Mouse (Mus musculus) lung, embryonic 16.5 days (tissue): ENCODE data around the gene Tgfbr2. TPM values are rescaled to one million over a fixed set of nuclear protein-coding genes. Genes with fewer than 3 reads are reported as not detected.

Experiments
- ATAC-seq: fragments of 200-750 bp; cut with Nextera tagmentation; 2 replicates; pipeline ENCODE4 v1.8.0; 2017; ENCODE audit warnings: low read depth, mild to moderate bottlenecking, moderate library complexity
- H3K27ac ChIP-seq: fragments of 300-500 bp; sonication (generic); 2 replicates; pipeline ENCODE4 v1.5.1; 2014; ENCODE audit warnings: mild to moderate bottlenecking, control low read depth, low read length
- H3K27me3 ChIP-seq: fragments of 300-500 bp; sonication (generic); 2 replicates; pipeline ENCODE4 v1.6.1; 2014; ENCODE audit warnings: low read depth, low read length, mixed read lengths; ENCODE audit not compliant: control insufficient read depth, insufficient read depth
- H3K36me3 ChIP-seq: fragments of 300-500 bp; sonication (generic); 2 replicates; pipeline ENCODE4 v1.6.1; 2014; ENCODE audit warnings: low read length; ENCODE audit not compliant: control insufficient read depth, insufficient read depth
- H3K4me1 ChIP-seq: fragments of 300-500 bp; sonication (generic); replicated peaks from 2 replicates; pipeline ENCODE4 v1.6.1; 2014; ENCODE audit warnings: low read length, mixed read lengths; ENCODE audit not compliant: control insufficient read depth, insufficient read depth
- H3K4me2 ChIP-seq: fragments of 300-500 bp; sonication (generic); 2 replicates; pipeline ENCODE4 v1.6.1; 2014; ENCODE audit warnings: low read depth, low read length, control low read depth
- H3K4me3 ChIP-seq: fragments of 300-500 bp; sonication (generic); 2 replicates; pipeline ENCODE4 v1.5.1; 2014; ENCODE audit warnings: mild to moderate bottlenecking, low read length, control low read depth
- H3K9ac ChIP-seq: fragments of 300-500 bp; sonication (generic); 2 replicates; pipeline ENCODE4 v1.6.1; 2014; ENCODE audit warnings: low read length, control low read depth
- H3K9me3 ChIP-seq: fragments of 300-500 bp; sonication (generic); 2 replicates; pipeline ENCODE4 v1.6.1; 2016; ENCODE audit warnings: low read length; ENCODE audit not compliant: control insufficient read depth
- WGBS: fragments of 180-500 bp; shearing (Covaris S2); extraction: QIAGEN DNeasy Blood & Tissue Kit; methylation state at CpG from one replicate; pipeline ENCODE4 v1.1.7; 2014; 5-methylcytosine and 5-hydroxymethylcytosine counted together
- polyA plus RNA-seq: library from polyadenylated mRNA; unstranded; fragments of >200 nt; fragmentation: Nextera tagmentation; extraction: Ambion mirVana; gene quantifications from 2 replicates; pipeline ENCODE4 v1.2.1, GENCODE M21; 2015

The Tgfbr2 gene
- polyA plus RNA-seq, 1 experiment from 2014 or later = 58.0 TPM

DNA sequence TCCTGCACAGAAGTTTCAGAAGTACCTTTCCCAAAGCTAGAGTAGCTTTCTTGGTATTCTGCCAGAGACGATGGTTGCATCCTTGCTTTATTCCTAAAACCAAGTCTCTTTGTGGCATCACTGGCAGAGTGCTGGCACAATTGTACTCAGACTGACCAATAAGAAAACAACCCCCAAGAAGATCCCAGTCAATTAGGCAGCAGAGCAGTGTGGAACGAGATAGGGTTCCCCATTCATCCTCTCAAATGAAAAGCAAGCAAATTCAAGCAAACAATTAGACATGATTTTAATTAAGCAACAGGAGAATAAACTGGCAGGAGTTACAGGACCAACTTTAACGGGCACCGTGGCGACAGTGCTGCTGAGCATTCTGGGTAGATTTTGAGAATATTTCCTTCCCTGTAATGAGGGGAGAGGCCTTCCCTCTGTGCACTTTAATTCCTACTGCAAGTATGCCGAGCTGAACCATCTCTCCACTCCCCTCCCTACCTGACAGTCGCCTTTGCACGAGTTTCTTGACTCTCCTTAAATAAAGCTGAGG lies 56.8 kb downstream of the Tgfbr2 start:
- peaks cover 36% of the 10 kb centered on the region for H3K36me3 ChIP-seq
- H3K27ac ChIP-seq = peak overlapping the region; percentile 85
- WGBS = 58% methylated on average over 8 of the region's 8 CpGs
- H3K4me3 ChIP-seq = no peak overlapping the region
- no peak overlapping the region for H3K4me2 ChIP-seq
- no peaks in the 10 kb centered on the region for H3K27me3 ChIP-seq
- peaks cover 20% of the 10 kb centered on the region for H3K4me1 ChIP-seq
- no peak for ATAC-seq
- no peaks in the 10 kb centered on the region for H3K9me3 ChIP-seq
- H3K9ac ChIP-seq = no peak overlapping the region

DNA sequence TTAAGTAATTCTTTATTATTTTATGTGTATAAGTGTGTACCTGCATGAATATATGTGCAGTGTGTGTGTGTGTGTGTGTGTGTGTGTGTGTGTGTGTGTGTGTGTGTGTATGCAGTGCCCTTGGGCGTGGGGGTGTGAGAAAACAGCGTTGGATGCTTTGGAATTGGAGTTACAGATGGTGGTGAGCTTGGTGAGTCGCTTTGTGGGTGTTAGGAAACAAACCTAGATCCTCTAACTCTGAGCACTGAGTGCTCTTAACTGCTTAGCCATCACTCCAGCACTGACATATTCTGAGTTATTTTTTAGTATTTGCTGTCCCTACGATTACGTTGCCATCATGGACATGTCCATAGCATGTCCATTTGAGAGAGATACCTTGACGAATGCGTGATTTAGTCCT lies 59.3 kb downstream of the Tgfbr2 start:
- H3K9me3 ChIP-seq = no peaks in the 10 kb centered on the region
- H3K9ac ChIP-seq = no peak overlapping the region
- no peak for ATAC-seq
- 93% methylated on average over 7 of the region's 7 CpGs for WGBS
- no peak overlapping the region for H3K27ac ChIP-seq
- H3K27me3 ChIP-seq = no peaks in the 10 kb centered on the region
- H3K4me3 ChIP-seq = no peak overlapping the region
- no peaks in the 10 kb centered on the region; the same call in none of the 2 replicates for H3K4me1 ChIP-seq
- no peak overlapping the region for H3K4me2 ChIP-seq
- peaks cover 30% of the 10 kb centered on the region for H3K36me3 ChIP-seq

DNA sequence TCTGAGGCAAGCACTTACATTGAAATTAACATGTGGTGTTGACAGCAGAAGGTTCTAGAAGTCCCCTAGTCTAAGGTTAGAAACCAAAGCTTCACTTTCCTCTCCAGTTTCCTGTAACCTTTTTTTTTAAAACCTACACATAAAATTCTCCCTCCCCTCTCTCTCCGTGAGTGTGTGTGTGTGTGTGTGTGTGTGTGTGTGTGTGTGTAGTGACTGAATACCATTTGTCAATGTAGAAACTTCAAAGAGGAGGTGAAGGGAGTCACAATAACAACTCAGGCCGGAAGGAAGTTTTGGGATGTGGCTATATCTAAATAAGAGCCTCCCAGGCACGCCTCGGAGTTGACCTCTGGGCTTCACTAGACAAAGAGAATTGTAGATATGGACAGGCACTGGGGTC lies 60.8 kb downstream of the Tgfbr2 start:
- WGBS = 30% methylated on average over 4 of the region's 4 CpGs
- Histone ChIP-seq H3K9me3 (no peaks in the 10 kb centered on the region), H3K9ac (no peak overlapping the region), H3K36me3 (peaks cover 38% of the 10 kb centered on the region), H3K4me3 (no peak overlapping the region), H3K27me3 (no peaks in the 10 kb centered on the region), H3K4me2 (no peak overlapping the region), H3K27ac (no peak overlapping the region), H3K4me1 (no peaks in the 10 kb centered on the region; the same call in none of the 2 replicates)
- ATAC-seq = peak; percentile 39

DNA sequence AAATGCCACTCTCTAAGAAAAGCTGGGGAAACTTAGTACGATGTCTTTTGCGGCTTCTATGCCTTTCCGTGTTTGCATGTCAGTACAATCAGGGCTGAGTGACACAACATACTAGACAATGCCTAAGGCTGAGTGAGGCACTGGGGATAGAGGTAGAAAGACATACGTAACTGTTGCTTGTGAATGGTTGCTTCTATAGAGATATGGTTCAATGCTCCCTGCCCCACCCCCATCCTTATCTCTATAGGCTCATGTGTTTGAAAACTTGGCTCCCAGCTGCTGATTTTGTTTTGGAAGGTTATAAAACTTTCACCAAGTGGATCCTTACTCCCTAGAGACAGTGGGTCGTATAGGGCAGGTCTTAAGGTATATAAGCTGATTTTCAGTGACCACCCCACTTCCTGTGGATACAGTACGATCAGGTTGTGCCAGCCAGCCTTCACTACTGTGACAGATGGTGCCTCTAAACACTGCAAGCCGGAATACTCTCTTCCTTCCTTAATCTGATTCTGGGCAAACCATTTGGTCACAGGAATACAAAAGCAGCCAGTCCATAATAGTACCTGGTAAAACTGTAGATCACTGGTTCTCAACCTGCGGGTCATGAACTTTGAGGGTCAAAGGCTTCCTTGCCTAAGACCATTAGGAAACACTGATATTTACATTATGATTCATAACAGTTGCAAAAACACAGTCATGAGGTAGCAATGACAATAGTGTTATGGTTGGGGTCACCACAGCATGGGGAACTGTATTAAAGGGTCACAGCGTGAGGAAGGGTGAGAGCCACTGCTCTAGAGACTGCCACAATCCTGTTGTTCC lies 63.8 kb downstream of the Tgfbr2 start:
- Histone ChIP-seq H3K27ac (no peak overlapping the region), H3K9me3 (0 out of 2 replicates have a peak, but pooled peaks cover 1% of the 10 kb centered on the region), H3K36me3 (peaks cover 49% of the 10 kb centered on the region), H3K4me2 (no peak overlapping the region), H3K4me3 (no peak overlapping the region), H3K4me1 (no peaks in the 10 kb centered on the region; the same call in 1 of the 2 replicates), H3K9ac (no peak overlapping the region), H3K27me3 (no peaks in the 10 kb centered on the region)
- 79% methylated on average over 9 of the region's 9 CpGs for WGBS
- ATAC-seq = peak; percentile 10; the same call in 1 of the 2 replicates

DNA sequence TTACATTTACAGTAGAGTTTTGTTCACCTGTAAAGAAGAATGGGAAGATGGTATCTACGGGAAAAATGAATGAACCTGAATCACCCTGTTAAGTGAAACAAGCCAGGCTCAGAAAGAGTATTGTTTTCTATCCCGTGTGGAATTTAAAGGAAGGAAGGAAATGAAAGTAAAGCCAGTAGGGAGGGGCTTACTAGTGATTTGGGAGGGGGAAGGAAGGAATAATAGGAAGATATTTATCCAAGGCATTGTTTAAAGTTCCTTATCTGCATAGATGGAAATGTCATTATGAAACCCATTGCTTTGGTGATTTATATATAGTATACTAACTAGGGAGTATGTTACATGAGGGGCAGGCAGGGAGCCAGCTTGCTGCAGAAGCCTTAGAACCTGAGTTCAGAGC lies 66.4 kb downstream of the Tgfbr2 start:
- H3K4me3 ChIP-seq = no peak overlapping the region
- H3K27ac ChIP-seq = no peak overlapping the region
- peaks cover 56% of the 10 kb centered on the region for H3K36me3 ChIP-seq
- no peak overlapping the region for H3K4me2 ChIP-seq
- no peaks in the 10 kb centered on the region for H3K4me1 ChIP-seq
- H3K27me3 ChIP-seq = no peaks in the 10 kb centered on the region
- H3K9ac ChIP-seq = no peak overlapping the region
- 75% methylated on average over 2 of the region's 2 CpGs for WGBS
- no peak for ATAC-seq
- 0 out of 2 replicates have a peak, but pooled peaks cover 3% of the 10 kb centered on the region for H3K9me3 ChIP-seq

DNA sequence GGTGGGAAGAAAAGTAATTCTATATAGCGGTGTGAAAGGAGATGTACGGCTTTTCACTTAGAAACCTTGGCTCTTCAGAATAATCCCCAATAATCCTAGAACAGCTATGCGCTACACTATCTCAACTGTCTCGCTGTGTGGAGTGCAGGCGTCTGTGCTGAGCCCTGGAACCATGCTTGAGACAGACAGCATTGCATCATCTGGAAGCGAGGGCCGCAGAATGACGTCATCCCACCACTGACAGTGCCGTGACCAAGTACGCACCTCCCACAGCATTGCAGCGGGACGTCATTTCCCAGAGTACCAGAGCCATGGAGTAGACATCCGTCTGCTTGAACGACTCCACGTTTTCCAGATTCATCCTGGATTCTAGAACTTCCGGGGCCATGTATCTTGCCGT lies 70.4 kb downstream of the Tgfbr2 start:
- Histone ChIP-seq H3K27ac (no peak overlapping the region), H3K4me2 (no peak overlapping the region), H3K36me3 (peaks cover 55% of the 10 kb centered on the region), H3K27me3 (no peaks in the 10 kb centered on the region), H3K9ac (no peak overlapping the region), H3K4me3 (no peak overlapping the region), H3K4me1 (peaks cover 3% of the 10 kb centered on the region), H3K9me3 (0 out of 2 replicates have a peak, but pooled peaks cover 3% of the 10 kb centered on the region)
- ATAC-seq = no peak
- WGBS = 89% methylated on average over 17 of the region's 17 CpGs

DNA sequence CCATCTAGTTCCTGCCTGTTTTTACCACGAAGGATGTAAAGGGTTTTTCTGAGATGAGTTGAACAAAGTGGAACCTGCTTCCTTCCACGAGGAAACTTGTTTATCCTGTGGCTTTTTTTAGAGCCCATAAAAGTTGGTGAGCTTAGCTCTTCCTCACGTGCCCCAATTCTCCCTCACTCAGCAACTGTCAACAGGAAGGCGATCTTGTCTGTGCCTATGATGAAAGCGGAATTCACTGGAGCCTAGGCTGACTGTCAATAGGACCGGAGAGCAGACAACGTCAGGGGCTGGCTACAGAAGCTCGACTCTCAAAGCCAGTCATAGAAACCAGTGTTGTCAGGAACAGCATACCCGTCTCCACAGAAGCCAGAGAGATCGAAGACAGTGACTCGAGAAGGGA lies 73.3 kb downstream of the Tgfbr2 start:
- H3K9me3 ChIP-seq = 0 out of 2 replicates have a peak, but pooled peaks cover 3% of the 10 kb centered on the region
- WGBS = 57% methylated on average over 11 of the region's 11 CpGs
- H3K4me2 ChIP-seq = no peak overlapping the region
- H3K27me3 ChIP-seq = no peaks in the 10 kb centered on the region
- H3K36me3 ChIP-seq = peaks cover 29% of the 10 kb centered on the region
- H3K4me3 ChIP-seq = no peak overlapping the region
- no peak overlapping the region for H3K9ac ChIP-seq
- no peak for ATAC-seq
- no peak overlapping the region for H3K27ac ChIP-seq
- peaks cover 15% of the 10 kb centered on the region for H3K4me1 ChIP-seq

DNA sequence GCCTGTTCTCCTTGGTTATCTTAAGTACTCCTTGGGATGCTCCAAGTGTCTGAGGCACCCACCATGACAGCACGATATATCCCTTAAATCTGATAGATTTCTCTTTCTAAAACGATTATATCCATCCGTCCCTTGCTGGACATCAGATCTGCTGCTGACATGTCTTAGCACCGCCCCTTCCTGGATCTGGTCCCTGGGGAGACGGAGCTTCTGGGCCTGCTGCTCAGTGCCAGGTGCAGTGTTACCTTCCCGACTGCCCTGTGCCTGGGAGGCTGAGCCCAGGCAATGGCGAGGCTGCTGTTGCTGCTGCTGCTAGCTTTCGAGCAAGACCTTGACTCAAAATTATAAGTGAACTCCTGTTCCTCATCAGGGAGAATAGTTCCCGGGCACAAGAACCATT lies 75.1 kb downstream of the Tgfbr2 start:
- peaks cover 28% of the 10 kb centered on the region for H3K36me3 ChIP-seq
- H3K9me3 ChIP-seq = no peaks in the 10 kb centered on the region
- H3K27me3 ChIP-seq = no peaks in the 10 kb centered on the region
- H3K4me3 ChIP-seq = no peak overlapping the region
- peak overlapping the region; percentile 75; the same call in 1 of the 2 replicates for H3K27ac ChIP-seq
- no peak overlapping the region for H3K9ac ChIP-seq
- H3K4me1 ChIP-seq = peaks cover 15% of the 10 kb centered on the region
- ATAC-seq = no peak
- H3K4me2 ChIP-seq = no peak overlapping the region
- WGBS = 72% methylated on average over 9 of the region's 9 CpGs

DNA sequence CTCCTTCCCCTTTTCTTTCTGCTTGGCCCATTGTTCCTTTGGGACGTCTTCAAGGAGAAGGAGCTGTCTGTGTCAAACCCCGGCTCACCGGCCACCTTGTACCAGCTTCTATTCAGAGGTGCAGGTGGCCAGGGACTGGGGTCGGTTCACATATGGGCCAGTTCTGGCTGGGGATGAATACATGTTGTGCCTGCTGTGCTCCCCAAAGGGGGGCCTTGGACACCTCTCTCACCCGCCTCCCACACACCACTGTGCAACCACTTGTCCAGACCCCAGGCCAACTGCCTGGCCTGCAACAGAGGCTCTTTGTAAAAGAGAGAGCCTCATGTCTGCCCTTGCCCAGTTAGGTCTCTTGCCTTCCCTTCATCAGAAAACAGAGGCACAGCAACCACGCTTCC lies 75.6 kb downstream of the Tgfbr2 start:
- no peak overlapping the region for H3K4me2 ChIP-seq
- H3K27ac ChIP-seq = peak overlapping the region; percentile 75
- H3K9ac ChIP-seq = no peak overlapping the region
- H3K36me3 ChIP-seq = peaks cover 25% of the 10 kb centered on the region
- peak; percentile 29; the same call in 1 of the 2 replicates for ATAC-seq
- no peaks in the 10 kb centered on the region for H3K27me3 ChIP-seq
- no peak overlapping the region for H3K4me3 ChIP-seq
- peaks cover 15% of the 10 kb centered on the region for H3K4me1 ChIP-seq
- H3K9me3 ChIP-seq = no peaks in the 10 kb centered on the region
- WGBS = 68% methylated on average over 6 of the region's 6 CpGs
